Mouse (Mus musculus): ENCODE data around the gene Mrps24.

Mrps24 gene

GRCm38 (mm10) chr11:5715630-5716105 is at the start of gene Mrps24:
Gene Mrps24 (minus strand): TSS chr11:5715680.
- no peak for DNase-seq (ENCODE audit: low read depth)

- DNase-seq (ENCODE audit: low read depth) = no peak
These were observed 47.1 kb upstream of the Mrps24 start for GRCm38 (mm10) chr11:5762633-5762982.

- peak; percentile 90 for DNase-seq (ENCODE audit: low read depth)
These were observed 46.5 kb upstream of the Mrps24 start, which contains the start of gene Urgcp for GRCm38 (mm10) chr11:5761820-5762632. Gene Urgcp (minus strand): TSS chr11:5762376.

- no peak for DNase-seq (ENCODE audit: low read depth)
These were observed 38.3 kb upstream of the Mrps24 start for GRCm38 (mm10) chr11:5753755-5754154.

- no peak for DNase-seq (ENCODE audit: low read depth)
These were observed 29.5 kb upstream of the Mrps24 start for GRCm38 (mm10) chr11:5744951-5745350.

GRCm38 (mm10) chr11:5742106-5742505 is 26.6 kb upstream of the Mrps24 start:
- DNase-seq (ENCODE audit: low read depth) = no peak

GRCm38 (mm10) chr11:5740965-5741627 is 25.6 kb upstream of the Mrps24 start:
- peak; percentile 63 for DNase-seq (ENCODE audit: low read depth)

GRCm38 (mm10) chr11:5740599-5740964 is 25.1 kb upstream of the Mrps24 start:
- no peak for DNase-seq (ENCODE audit: low read depth)

GRCm38 (mm10) chr11:5739846-5740245 is 24.4 kb upstream of the Mrps24 start:
- no peak for DNase-seq (ENCODE audit: low read depth)

- DNase-seq (ENCODE audit: low read depth) = no peak
These were observed 23.6 kb upstream of the Mrps24 start for GRCm38 (mm10) chr11:5738888-5739632.

- no peak for DNase-seq (ENCODE audit: low read depth)
These were observed 21.7 kb upstream of the Mrps24 start for GRCm38 (mm10) chr11:5737137-5737536.

- DNase-seq (ENCODE audit: low read depth) = no peak
These were observed 18.8 kb upstream of the Mrps24 start for GRCm38 (mm10) chr11:5734323-5734722.

GRCm38 (mm10) chr11:5732401-5732800 is 16.9 kb upstream of the Mrps24 start:
- no peak for DNase-seq (ENCODE audit: low read depth)

- DNase-seq (ENCODE audit: low read depth) = no peak
These were observed 14.1 kb upstream of the Mrps24 start for GRCm38 (mm10) chr11:5729582-5729981.

GRCm38 (mm10) chr11:5718611-5719354 is 3.3 kb upstream of the Mrps24 start:
- DNase-seq (ENCODE audit: low read depth) = no peak

- no peak for DNase-seq (ENCODE audit: low read depth)
These were observed 1.6 kb upstream of the Mrps24 start for GRCm38 (mm10) chr11:5716938-5717705.

- no peak for DNase-seq (ENCODE audit: low read depth)
These were observed 766 bp upstream of the Mrps24 start for GRCm38 (mm10) chr11:5716246-5716645.

GRCm38 (mm10) chr11:5715179-5715578 is 301 bp downstream of the Mrps24 start:
- DNase-seq (ENCODE audit: low read depth) = no peak

- peak; percentile 85 for DNase-seq (ENCODE audit: low read depth)
These were observed 7.7 kb downstream of the Mrps24 start for GRCm38 (mm10) chr11:5707530-5708353.

GRCm38 (mm10) chr11:5706874-5707529 is 8.5 kb downstream of the Mrps24 start:
- no peak for DNase-seq (ENCODE audit: low read depth)

All from c-Kit-positive CD71-positive TER-119-negative erythroid progenitor cells, embryonic 14.5 days (primary cell).